Mouse (Mus musculus) forebrain, embryonic 16.5 days (tissue): Measurements from ENCODE around the gene Krtap1-3. TPM values are rescaled to one million over a fixed set of nuclear protein-coding genes. Genes with fewer than 3 reads are reported as not detected.

ENCODE experiments used
- polyA plus RNA-seq: library from polyadenylated mRNA; unstranded; fragments of >200 nt; fragmentation: Nextera tagmentation; extraction: Ambion mirVana; gene quantifications from 2 replicates; pipeline ENCODE4 v1.2.1, GENCODE M21; 2015

The Krtap1-3 gene
- polyA plus RNA-seq, 1 experiment from 2014 or later = not detected

Other genes with a start within 250 kb of the Krtap1-3 start
- not detected in 2 replicates for gene Krt27, start 240.2 kb downstream of the Krtap1-3 start, polyA plus RNA-seq
- gene Krt28, start 216.4 kb downstream of the Krtap1-3 start, polyA plus RNA-seq = not detected in 2 replicates
- 24.1 and 25.3 TPM in 2 replicates for gene Krt10, start 202.0 kb downstream of the Krtap1-3 start, polyA plus RNA-seq
- gene Krt12, start 169.1 kb downstream of the Krtap1-3 start, polyA plus RNA-seq = 0.18 and 0.24 TPM in 2 replicates
- not detected in 2 replicates for gene Krt20, start 153.2 kb downstream of the Krtap1-3 start, polyA plus RNA-seq
- gene Krt23, start 98.2 kb downstream of the Krtap1-3 start, polyA plus RNA-seq = 0.15 TPM in 1 of 2 replicates, not detected in the other
- not detected in 2 replicates for gene Krt39, start 70.0 kb downstream of the Krtap1-3 start, polyA plus RNA-seq
- not detected in 2 replicates for gene Krt40, start 48.2 kb downstream of the Krtap1-3 start, polyA plus RNA-seq
- not detected in 2 replicates for gene Krtap3-3, start 40.5 kb downstream of the Krtap1-3 start, polyA plus RNA-seq
- gene Krtap3-2, start 34.5 kb downstream of the Krtap1-3 start, polyA plus RNA-seq = not detected in 2 replicates
- gene Gm11939, start 31.9 kb downstream of the Krtap1-3 start, polyA plus RNA-seq = not detected in 2 replicates
- gene Krtap3-1, start 24.7 kb downstream of the Krtap1-3 start, polyA plus RNA-seq = not detected in 2 replicates
- not detected in 2 replicates for gene Krtap1-5, start 10.3 kb downstream of the Krtap1-3 start, polyA plus RNA-seq
- gene Krtap1-4, start 7.7 kb downstream of the Krtap1-3 start, polyA plus RNA-seq = not detected in 2 replicates
- not detected in 2 replicates for gene Krtap9-3, start 6.8 kb upstream of the Krtap1-3 start, polyA plus RNA-seq
- gene Gm11938, start 12.0 kb upstream of the Krtap1-3 start, polyA plus RNA-seq = not detected in 2 replicates
- not detected in 2 replicates for gene Gm11937, start 18.9 kb upstream of the Krtap1-3 start, polyA plus RNA-seq
- gene Krtap2-4, start 23.5 kb upstream of the Krtap1-3 start, polyA plus RNA-seq = not detected in 2 replicates
- not detected in 2 replicates for gene Gm11562, start 29.1 kb upstream of the Krtap1-3 start, polyA plus RNA-seq
- gene Krtap4-1, start 36.9 kb upstream of the Krtap1-3 start, polyA plus RNA-seq = not detected in 2 replicates
- not detected in 2 replicates for gene Krtap4-2, start 43.7 kb upstream of the Krtap1-3 start, polyA plus RNA-seq
- not detected in 2 replicates for gene Krtap4-7, start 52.8 kb upstream of the Krtap1-3 start, polyA plus RNA-seq
- gene Gm11555, start 58.9 kb upstream of the Krtap1-3 start, polyA plus RNA-seq = not detected in 2 replicates
- gene Gm11563, start 67.6 kb upstream of the Krtap1-3 start, polyA plus RNA-seq = not detected in 2 replicates
- gene Krtap4-6, start 74.6 kb upstream of the Krtap1-3 start, polyA plus RNA-seq = not detected in 2 replicates
- not detected in 2 replicates for gene Gm14190, start 99.4 kb upstream of the Krtap1-3 start, polyA plus RNA-seq
- gene Gm14180, start 143.0 kb upstream of the Krtap1-3 start, polyA plus RNA-seq = not detected in 2 replicates
- gene Gm11595, start 181.6 kb upstream of the Krtap1-3 start, polyA plus RNA-seq = not detected in 2 replicates
- gene Krtap4-8, start 189.4 kb upstream of the Krtap1-3 start, polyA plus RNA-seq = not detected in 2 replicates
- gene Krtap4-9, start 193.9 kb upstream of the Krtap1-3 start, polyA plus RNA-seq = not detected in 2 replicates
- not detected in 2 replicates for gene Gm11596, start 202.1 kb upstream of the Krtap1-3 start, polyA plus RNA-seq
- gene Gm11569, start 207.6 kb upstream of the Krtap1-3 start, polyA plus RNA-seq = not detected in 2 replicates
- gene Gm11554, start 213.1 kb upstream of the Krtap1-3 start, polyA plus RNA-seq = not detected in 2 replicates
- not detected in 2 replicates for gene Krtap4-13, start 218.6 kb upstream of the Krtap1-3 start, polyA plus RNA-seq
- gene Gm11564, start 224.3 kb upstream of the Krtap1-3 start, polyA plus RNA-seq = not detected in 2 replicates
- not detected in 2 replicates for gene 2300003K06Rik, start 246.7 kb upstream of the Krtap1-3 start, polyA plus RNA-seq